ENCODE assay signal across 7 mouse cellular contexts in the genomic region with DNA sequence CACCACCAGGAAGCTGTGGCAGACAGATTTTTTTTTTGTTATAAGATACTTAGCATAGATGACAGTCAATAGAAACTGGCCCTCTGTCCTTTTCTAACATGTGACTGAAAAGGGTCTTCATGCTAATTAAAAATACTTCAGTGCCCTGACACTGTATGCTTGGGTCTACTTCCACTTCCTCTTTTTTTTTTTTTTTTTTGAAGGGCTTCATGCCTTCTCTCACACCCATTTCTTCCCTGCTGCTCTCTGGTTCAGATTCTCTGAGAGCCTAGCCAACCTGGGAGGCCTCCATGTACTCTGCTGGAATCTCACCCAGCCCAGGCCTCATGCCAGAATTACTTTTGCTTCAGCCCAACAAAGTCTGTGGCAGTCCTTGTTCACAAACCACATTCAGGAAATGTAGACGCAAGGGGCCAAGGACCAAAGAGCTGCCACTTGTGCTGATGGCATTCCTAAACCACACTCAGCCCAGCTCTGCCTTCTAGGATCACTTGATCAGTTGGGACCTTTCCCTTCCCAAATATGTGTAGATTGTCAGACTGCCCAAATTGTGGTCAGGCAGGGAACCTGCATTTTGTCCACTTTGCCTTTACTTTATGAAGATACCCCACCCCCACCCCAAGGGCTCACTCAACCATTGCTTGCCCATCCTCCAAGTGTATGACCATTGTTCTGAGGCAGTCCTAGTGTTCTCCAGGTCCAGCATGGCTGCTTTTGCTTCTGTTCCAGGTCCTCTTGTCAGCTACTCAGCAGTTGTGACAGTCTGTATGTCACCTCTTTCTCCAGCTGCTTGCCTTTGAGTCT. TPM values are rescaled to one million over a fixed set of nuclear protein-coding genes. Genes with fewer than 3 reads are reported as not detected.
DNase-seq lines count a peak whose midpoint lies in the region; ATAC-seq lines count a peak whose summit lies in the region.

No protein-coding gene starts in this region.

- ATAC-seq in kidney, embryonic 15.5 days (replicated peaks; ENCODE audit: low FRiP score) = no peak
- peak; percentile 72 for ATAC-seq in embryonic facial prominence, embryonic 15.5 days (ENCODE audit: insufficient number of reproducible peaks, low FRiP score, low TSS enrichment, low read depth)
- no peak for ATAC-seq in midbrain, embryonic 16.5 days

- H3K9ac ChIP-seq in kidney, embryonic 15.5 days = no peak overlapping the region
- H3K9ac ChIP-seq in embryonic facial prominence, embryonic 15.5 days = no peak overlapping the region
- H3K9ac ChIP-seq in midbrain, embryonic 16.5 days (ENCODE audit: low read depth, low read length) = no peak overlapping the region

- DNase-seq in kidney, adult 8-10 months = peak; percentile 27 to 42
- peak; percentile 49 for DNase-seq in adrenal gland, adult 8-10 months
- DNase-seq in kidney, postnatal 36 days = peak; percentile 35 to 56
- no peak for DNase-seq in thymus, adult 18-20 months

- H3K4me1 ChIP-seq in kidney, embryonic 15.5 days = no peaks in the 10 kb centered on the region
- H3K4me1 ChIP-seq in embryonic facial prominence, embryonic 15.5 days = peaks cover 24% of the 10 kb centered on the region
- peaks cover 42% of the 10 kb centered on the region for H3K4me1 ChIP-seq in midbrain, embryonic 16.5 days (ENCODE audit: control insufficient read depth, insufficient read depth, low read length)

- 81% methylated on average over 1 of the region's 1 CpGs for WGBS in kidney, embryonic 15.5 days
- WGBS in embryonic facial prominence, embryonic 15.5 days = 46% methylated on average over 1 of the region's 1 CpGs
- WGBS in midbrain, embryonic 16.5 days = 55% methylated on average over 1 of the region's 1 CpGs

- peaks cover 15% of the 10 kb centered on the region; the same call in 1 of the 2 replicates for H3K36me3 ChIP-seq in kidney, embryonic 15.5 days
- H3K36me3 ChIP-seq in embryonic facial prominence, embryonic 15.5 days = peaks cover 20% of the 10 kb centered on the region; the same call in 1 of the 2 replicates
- H3K36me3 ChIP-seq in midbrain, embryonic 16.5 days (ENCODE audit: control insufficient read depth, insufficient read depth, low read length) = 0 out of 2 replicates have a peak, but pooled peaks cover 5% of the 10 kb centered on the region

- H3K27ac ChIP-seq in kidney, embryonic 15.5 days = no peak overlapping the region
- H3K27ac ChIP-seq in embryonic facial prominence, embryonic 15.5 days (replicated peaks) = peak overlapping the region; percentile 6; the same call in 1 of the 2 replicates
- H3K27ac ChIP-seq in midbrain, embryonic 16.5 days (ENCODE audit: low read length) = peak overlapping the region; percentile 76

- H3K27me3 ChIP-seq in kidney, embryonic 15.5 days = no peaks in the 10 kb centered on the region
- H3K27me3 ChIP-seq in embryonic facial prominence, embryonic 15.5 days = no peaks in the 10 kb centered on the region
- H3K27me3 ChIP-seq in midbrain, embryonic 16.5 days (ENCODE audit: control insufficient read depth, insufficient read depth, low read depth, low read length) = no peaks in the 10 kb centered on the region

- H3K9me3 ChIP-seq in kidney, embryonic 15.5 days (replicated peaks) = no peaks in the 10 kb centered on the region
- no peaks in the 10 kb centered on the region for H3K9me3 ChIP-seq in embryonic facial prominence, embryonic 15.5 days (replicated peaks)
- no peaks in the 10 kb centered on the region for H3K9me3 ChIP-seq in midbrain, embryonic 16.5 days (replicated peaks; ENCODE audit: control insufficient read depth, low read length, poor library complexity, severe bottlenecking)

- no peak overlapping the region for H3K4me3 ChIP-seq in kidney, embryonic 15.5 days (replicated peaks)
- H3K4me3 ChIP-seq in embryonic facial prominence, embryonic 15.5 days (replicated peaks) = no peak overlapping the region
- no peak overlapping the region for H3K4me3 ChIP-seq in midbrain, embryonic 16.5 days (ENCODE audit: low read depth, low read length)

- H3K4me2 ChIP-seq in kidney, embryonic 15.5 days = no peak overlapping the region
- H3K4me2 ChIP-seq in embryonic facial prominence, embryonic 15.5 days (replicated peaks) = no peak overlapping the region
- H3K4me2 ChIP-seq in midbrain, embryonic 16.5 days (ENCODE audit: low read length) = no peak overlapping the region

RNA-seq across cellular contexts. Expression of a gene that starts 27.8 kb away (rescaled TPM):
- polyA plus RNA-seq in kidney, embryonic 15.5 days (2015; fragmentation: Nextera tagmentation; extraction: Ambion mirVana) = 25.5 and 26.3 TPM in 2 replicates
- total RNA-seq in adrenal gland, adult 8-10 months (2022) = 10 to 100 TPM; 11.1 to 21.5 (median 14.1) TPM
- polyA plus RNA-seq in embryonic facial prominence, embryonic 15.5 days (2015; fragmentation: Nextera tagmentation; extraction: Ambion mirVana) = 137 and 159 TPM in 2 replicates
- 58.2 and 68.5 TPM in 2 replicates for polyA plus RNA-seq in midbrain, embryonic 16.5 days (2015; fragmentation: Nextera tagmentation; extraction: Ambion mirVana)

Comparison
In these comparisons a context has a peak if more than half of its experiments do, and no peak if none do; other contexts are left out.
1. DNase-seq: peak in kidney, adult 8-10 months (2 of 2), adrenal gland, adult 8-10 months (single experiment) and kidney, postnatal 36 days (2 of 2); none in thymus, adult 18-20 months (0 of 2).